Mouse (Mus musculus): ENCODE results near the gene Zfp316.

The Zfp316 gene

GRCm38 (mm10) chr5:143279247-143279646 is 9.4 kb upstream of the Zfp316 start:
- no peak for DNase-seq (ENCODE audit: low spot score)

GRCm38 (mm10) chr5:143275761-143276160 is 5.9 kb upstream of the Zfp316 start:
- no peak for DNase-seq (ENCODE audit: low spot score)

- DNase-seq (ENCODE audit: low spot score), result no peak
Observed at GRCm38 (mm10) chr5:143272540-143273330, 2.9 kb upstream of the Zfp316 start.

GRCm38 (mm10) chr5:143272108-143272507 is 2.3 kb upstream of the Zfp316 start:
- no peak for DNase-seq (ENCODE audit: low spot score)

GRCm38 (mm10) chr5:143271642-143272041 is 1.8 kb upstream of the Zfp316 start:
- no peak for DNase-seq (ENCODE audit: low spot score)

GRCm38 (mm10) chr5:143270151-143270519 is 313 bp upstream of the Zfp316 start:
- no peak for DNase-seq (ENCODE audit: low spot score)

- no peak for DNase-seq (ENCODE audit: low spot score)
Observed at GRCm38 (mm10) chr5:143268985-143269362, 848 bp downstream of the Zfp316 start.

- DNase-seq (ENCODE audit: low spot score), result no peak
Observed at GRCm38 (mm10) chr5:143266794-143267193, 3.0 kb downstream of the Zfp316 start.

GRCm38 (mm10) chr5:143265409-143265808 is 4.4 kb downstream of the Zfp316 start:
- DNase-seq (ENCODE audit: low spot score), result no peak

GRCm38 (mm10) chr5:143264689-143265088 is 5.1 kb downstream of the Zfp316 start:
- DNase-seq (ENCODE audit: low spot score), result no peak

- DNase-seq (ENCODE audit: low spot score), result peak; percentile 47
Observed at GRCm38 (mm10) chr5:143261636-143262035, 8.2 kb downstream of the Zfp316 start.

GRCm38 (mm10) chr5:143255802-143256201 is 14.0 kb downstream of the Zfp316 start:
- DNase-seq (ENCODE audit: low spot score), result no peak

GRCm38 (mm10) chr5:143255131-143255519 is 14.7 kb downstream of the Zfp316 start:
- no peak for DNase-seq (ENCODE audit: low spot score)

GRCm38 (mm10) chr5:143254487-143255130 is 15.2 kb downstream of the Zfp316 start:
- DNase-seq (ENCODE audit: low spot score), result no peak

- DNase-seq (ENCODE audit: low spot score), result no peak
Observed at GRCm38 (mm10) chr5:143253881-143254486, 15.8 kb downstream of the Zfp316 start.

- no peak for DNase-seq (ENCODE audit: low spot score)
Observed at GRCm38 (mm10) chr5:143253186-143253880, 16.5 kb downstream of the Zfp316 start.

- DNase-seq (ENCODE audit: low spot score), result no peak
Observed at GRCm38 (mm10) chr5:143252791-143253185, 17.0 kb downstream of the Zfp316 start.

GRCm38 (mm10) chr5:143252039-143252438 is 17.8 kb downstream of the Zfp316 start:
- DNase-seq (ENCODE audit: low spot score), result no peak

GRCm38 (mm10) chr5:143244926-143245325 is 24.9 kb downstream of the Zfp316 start:
- DNase-seq (ENCODE audit: low spot score), result no peak

GRCm38 (mm10) chr5:143236036-143236435 is 33.8 kb downstream of the Zfp316 start:
- DNase-seq (ENCODE audit: low spot score), result no peak

- DNase-seq (ENCODE audit: low spot score), result peak; percentile 94
Observed at GRCm38 (mm10) chr5:143235028-143235693, 34.7 kb downstream of the Zfp316 start, which contains the start of gene Zfp12. TSS of gene Zfp12 (plus strand) at chr5:143235163.

GRCm38 (mm10) chr5:143226790-143227189 is 43.0 kb downstream of the Zfp316 start, which contains the start of gene Spdye4a:
TSS of gene Spdye4a (minus strand) at chr5:143226890.
- DNase-seq (ENCODE audit: low spot score), result no peak

Data from left cerebral cortex, adult 11 months (tissue).